Mouse (Mus musculus) MEL (cell line): Measurements from ENCODE around the gene Grm5.

Experiments used
- CHD1 ChIP-seq: IDR thresholded peaks from 2 replicates; pipeline ENCODE4 v1.6.1; 2012; ENCODE audit warnings: low read depth, mild to moderate bottlenecking, inconsistent platforms, low read length, improper control_type of control experiment
- CTCF ChIP-seq, 3 experiments: IDR thresholded peaks in 2 of 3; conservative IDR thresholded peaks in 1 of 3; 2 replicates each; pipeline ENCODE4 v1.5.1; 2011 to 2012; ENCODE audit warnings: low read length in 3 of 3, low read depth in 2 of 3, mild to moderate bottlenecking in 2 of 3, improper control_type of control experiment in 1 of 3, inconsistent platforms in 1 of 3, mixed read lengths in 1 of 3, moderate library complexity in 1 of 3; ENCODE audit not compliant: control insufficient read depth in 1 of 3, insufficient read depth in 1 of 3, poor library complexity in 1 of 3, severe bottlenecking in 1 of 3
- ETS1 ChIP-seq: IDR thresholded peaks from 2 replicates; pipeline ENCODE4 v1.6.1; 2012; ENCODE audit warnings: low read depth, mild to moderate bottlenecking, inconsistent platforms, low read length, improper control_type of control experiment, moderate library complexity
- HCFC1 ChIP-seq: IDR thresholded peaks from 2 replicates; pipeline ENCODE4 v1.6.1; 2012; ENCODE audit warnings: low read depth, mild to moderate bottlenecking, inconsistent platforms, low read length, improper control_type of control experiment, moderate library complexity
- KAT2A ChIP-seq: conservative IDR thresholded peaks from 2 replicates; pipeline ENCODE4 v1.6.1; 2012; ENCODE audit warnings: low read depth, low read length, improper control_type of control experiment, inconsistent platforms
- MEF2A ChIP-seq: IDR thresholded peaks from 2 replicates; pipeline ENCODE4 v1.6.1; 2014; ENCODE audit warnings: low read depth, mild to moderate bottlenecking, inconsistent platforms, low read length, improper control_type of control experiment; ENCODE audit not compliant: poor library complexity, insufficient replicate concordance, severe bottlenecking; ENCODE audit errors: extremely low read depth
- NELFE ChIP-seq: IDR thresholded peaks from 2 replicates; pipeline ENCODE4 v1.6.1; 2011; ENCODE audit warnings: low read depth, low read length, improper control_type of control experiment
- NRF1 ChIP-seq: IDR thresholded peaks from 2 replicates; pipeline ENCODE4 v1.6.1; 2014; ENCODE audit warnings: low read depth, mild to moderate bottlenecking, inconsistent platforms, low read length, improper control_type of control experiment, moderate library complexity; ENCODE audit not compliant: poor library complexity, insufficient read depth, severe bottlenecking
- POLR2A ChIP-seq, 2 experiments: IDR thresholded peaks; 2 replicates each; pipeline ENCODE4 v1.6.1; 2011 to 2012; ENCODE audit warnings: low read length in 2 of 2, mild to moderate bottlenecking in 2 of 2, control low read depth in 1 of 2, improper control_type of control experiment in 1 of 2, low read depth in 1 of 2, moderate library complexity in 1 of 2; ENCODE audit not compliant: control insufficient read depth in 1 of 2, insufficient read depth in 1 of 2, poor library complexity in 1 of 2
- TAL1 ChIP-seq: IDR thresholded peaks from 2 replicates; pipeline ENCODE4 v1.6.1; 2012; ENCODE audit warnings: mild to moderate bottlenecking, inconsistent platforms, low read length, moderate library complexity, mixed read lengths
- TCF12 ChIP-seq: IDR thresholded peaks from 2 replicates; pipeline ENCODE4 v1.6.1; 2014; ENCODE audit warnings: low read depth, mild to moderate bottlenecking, inconsistent platforms, low read length, improper control_type of control experiment, moderate library complexity
- UBTF ChIP-seq: IDR thresholded peaks from 2 replicates; pipeline ENCODE4 v1.6.1; 2012; ENCODE audit warnings: low read depth, mild to moderate bottlenecking, inconsistent platforms, low read length, improper control_type of control experiment, moderate library complexity, borderline replicate concordance; ENCODE audit not compliant: insufficient read depth

- TF ChIP-seq CTCF (IDR thresholded peaks at IDR 0.05 in 2 of 3, conservative IDR thresholded peaks at IDR 0.05 in 1 of 3; ENCODE audit: control insufficient read depth in 1 of 3, insufficient read depth in 1 of 3, low read depth in 2 of 3, low read length in 3 of 3, poor library complexity in 1 of 3, severe bottlenecking in 1 of 3) (no peak), MEF2A (no peak), UBTF (no peak), TAL1 (no peak), POLR2A (IDR thresholded peaks at IDR 0.05; ENCODE audit: control insufficient read depth in 1 of 2, insufficient read depth in 1 of 2, low read depth in 1 of 2, low read length in 2 of 2, poor library complexity in 1 of 2) (no peak), HCFC1 (no peak), NRF1 (no peak), TCF12 (no peak), CHD1 (no peak), KAT2A (no peak), ETS1 (no peak), NELFE (no peak)
Measured at GRCm38 (mm10) chr7:87975041-87975440, 391.1 kb downstream of the Grm5 start.
